Mouse (Mus musculus) adrenal gland (tissue): ENCODE results near the gene Eif4g1.
"Not testable (repeated sequence)": the region's sequence is repeated elsewhere in the genome, so short reads cannot be mapped to it uniquely, and the experiment has no call there.

Source experiments
- intact Hi-C: fragments of 180-260 bp; cut with DNase I; formaldehyde crosslinking; loops from one replicate; pipeline ENCODE4 v1.15.1; 2025
- long read RNA-seq, 2 experiments: library from polyadenylated mRNA; unstranded; transcript quantifications; one replicate each; pipeline ENCODE4 v2.0.0; 2020; ENCODE audit warnings: borderline replicate concordance in 1 of 2; ENCODE audit not compliant: insufficient replicate concordance in 1 of 2

Gene Eif4g1
- long read RNA-seq, experiment 1, partial matches to known transcripts = 15 of 27 reads
- long read RNA-seq, experiment 1, other reads (novel, unspliced or antisense) = 11 of 27 reads
- long read RNA-seq, experiment 2, partial matches to known transcripts = 36 of 41 reads
- long read RNA-seq, experiment 2, other reads (novel, unspliced or antisense) = 4 of 41 reads

GRCm38 (mm10) chr16:20668013-20668412 lies at the start of gene Eif4g1:
TSS of gene Eif4g1 (plus strand) at chr16:20668313.
- intact Hi-C loops = not testable (repeated sequence)

DNA sequence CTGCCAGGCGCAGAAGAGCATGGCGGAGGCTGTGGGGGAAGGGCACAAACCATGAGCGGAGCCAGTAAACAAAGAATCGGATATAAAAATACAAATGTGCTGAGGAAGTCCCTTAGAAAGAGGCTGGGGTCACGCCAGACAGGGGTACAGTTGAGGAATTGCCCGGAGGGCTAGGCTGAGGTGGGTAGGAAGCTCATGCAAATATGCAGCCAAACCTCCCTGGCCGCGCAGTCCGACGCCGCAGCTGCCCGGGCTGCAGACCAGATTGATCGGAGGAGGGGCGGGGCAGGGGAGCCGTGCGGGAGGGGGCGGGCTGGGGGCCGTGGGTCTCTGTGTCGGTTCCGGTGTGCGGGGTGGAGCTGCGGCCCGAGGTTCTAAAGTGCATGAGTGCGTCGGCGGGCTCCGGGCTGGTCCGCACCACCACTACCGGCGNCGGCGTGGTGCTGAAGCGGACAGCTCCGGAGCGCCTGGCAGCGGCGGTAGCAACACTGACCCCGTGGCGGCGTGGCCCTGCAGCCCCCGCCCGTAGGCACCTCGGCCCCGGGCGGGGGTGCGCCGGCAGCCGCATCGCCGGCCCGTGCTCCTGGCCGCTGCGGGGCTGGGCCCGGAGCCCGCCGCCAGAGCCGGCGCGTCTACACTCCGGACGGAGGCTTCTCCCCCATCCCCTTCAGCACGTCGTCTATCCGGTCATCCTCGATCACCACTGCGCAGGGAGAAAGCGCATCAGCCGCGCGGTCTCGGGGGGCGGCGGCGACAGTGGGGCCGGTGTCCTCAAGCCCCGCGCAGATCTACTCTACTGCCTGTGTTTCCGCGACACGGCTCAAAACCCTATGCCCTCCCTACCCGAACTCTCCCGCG lies 48.3 kb upstream of the Eif4g1 start:
- intact Hi-C loops = no loop called here

- intact Hi-C loops = no loop called here
Measured at GRCm38 (mm10) chr16:20620399-20620735, 47.7 kb upstream of the Eif4g1 start.

- intact Hi-C loops = no loop called here
Measured at GRCm38 (mm10) chr16:20620751-20621190, 47.3 kb upstream of the Eif4g1 start.

DNA sequence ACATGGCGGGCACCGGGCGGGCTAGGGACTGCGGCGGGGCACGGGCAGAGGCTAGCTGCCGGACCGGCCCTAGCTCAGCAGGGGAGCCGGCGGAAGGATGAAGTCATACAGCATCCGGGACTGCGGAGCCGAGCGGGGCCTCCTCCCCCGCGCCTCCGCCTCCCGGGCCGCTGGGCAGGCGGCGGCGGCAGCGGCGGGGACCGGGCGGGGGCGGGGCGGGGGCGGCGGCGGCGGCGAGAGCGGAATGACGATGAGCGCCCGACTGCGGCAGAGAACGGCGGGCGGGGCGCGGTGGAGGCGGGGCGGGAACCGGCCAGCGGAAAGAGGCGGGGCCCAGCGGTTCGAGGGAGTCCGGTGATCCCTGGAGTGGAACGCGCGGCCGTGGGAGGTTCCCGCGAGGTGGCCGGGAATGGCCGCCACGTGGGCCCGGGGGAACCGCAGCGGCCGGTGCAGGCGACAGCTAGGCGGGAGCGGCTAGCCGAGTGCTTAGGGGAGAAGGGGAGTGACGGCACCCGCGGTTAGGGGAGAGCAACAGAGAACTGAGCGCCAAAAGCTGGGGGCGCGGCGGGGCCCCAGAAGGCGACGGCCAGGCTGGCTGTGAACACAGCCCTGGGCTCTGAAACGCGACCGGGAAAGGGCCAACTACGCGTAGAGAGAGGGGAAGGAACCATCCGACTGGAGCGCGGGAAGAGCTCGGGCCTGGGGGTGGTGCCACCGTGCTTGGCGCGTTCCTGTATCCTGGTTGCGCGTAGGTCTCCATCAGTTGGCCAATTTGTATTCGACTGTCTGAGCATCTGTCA lies 46.7 kb upstream of the Eif4g1 start, which contains the start of gene Camk2n2:
TSS of gene Camk2n2 (minus strand) at position 97 of the 800 bp plus-strand sequence.
- intact Hi-C loops = no loop called here

DNA sequence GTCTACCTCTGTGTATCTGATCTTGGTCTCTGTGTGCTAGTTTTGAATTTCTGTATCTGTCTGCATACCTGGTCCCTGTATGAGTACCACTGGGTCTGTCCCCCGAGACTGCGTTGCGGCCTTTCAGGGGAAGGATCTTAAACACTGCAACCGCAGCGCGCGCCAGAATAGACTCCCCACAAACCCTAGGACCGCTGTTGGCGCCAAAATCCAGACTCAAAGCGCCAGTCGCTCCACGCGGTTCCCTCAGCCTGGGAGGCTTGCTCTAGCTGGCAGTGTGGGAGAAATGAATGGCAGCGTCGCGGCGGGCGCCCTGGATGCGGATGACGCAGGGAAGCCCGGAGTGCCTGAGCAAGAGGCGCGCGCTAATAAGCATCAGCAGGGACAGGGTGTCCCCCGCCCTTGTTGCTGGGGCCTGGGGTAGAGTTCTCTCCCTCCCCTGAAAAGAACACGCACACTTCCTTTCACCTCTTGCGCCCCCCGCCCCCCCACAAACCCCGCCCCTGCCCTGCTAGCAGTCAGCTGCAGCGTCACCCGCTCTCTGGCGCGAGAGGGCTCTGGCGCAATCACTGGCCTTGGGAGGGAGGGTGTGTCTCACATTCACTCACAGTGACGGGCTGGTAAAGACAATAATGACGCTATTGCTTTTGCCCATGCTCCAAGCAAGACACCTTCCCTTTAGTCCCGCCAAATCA lies 46.0 kb upstream of the Eif4g1 start:
- intact Hi-C loops = no loop called here

DNA sequence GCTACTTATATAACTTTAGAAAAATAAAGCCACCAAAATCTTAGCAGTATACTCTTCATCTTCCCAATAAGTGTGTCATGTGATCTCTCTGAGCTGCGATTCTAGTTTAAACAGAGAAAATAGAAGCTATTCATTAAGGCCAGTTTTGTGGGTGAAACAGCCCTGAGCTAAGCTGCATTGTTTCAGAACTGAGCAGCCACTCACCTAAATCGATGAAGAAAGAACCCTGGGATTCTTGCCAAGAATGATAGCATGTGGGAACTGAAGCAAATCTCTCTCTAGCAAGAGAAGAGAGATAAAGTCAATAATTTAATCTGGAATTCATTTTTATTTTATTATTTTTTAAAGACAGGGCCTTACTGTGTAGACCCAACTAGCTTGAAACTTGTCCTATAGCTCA lies 44.9 kb upstream of the Eif4g1 start:
- intact Hi-C loops = no loop called here

- intact Hi-C loops = no loop called here
Measured at GRCm38 (mm10) chr16:20628871-20629391, 39.2 kb upstream of the Eif4g1 start.

- intact Hi-C loops = no loop called here
Measured at GRCm38 (mm10) chr16:20629731-20630634, 38.1 kb upstream of the Eif4g1 start, which contains the start of gene Ece2. TSS of gene Ece2 (plus strand) at chr16:20629828.

- intact Hi-C loops = no loop called here
Measured at GRCm38 (mm10) chr16:20637410-20637809, 30.7 kb upstream of the Eif4g1 start.

- intact Hi-C loops = no loop called here
Measured at GRCm38 (mm10) chr16:20638367-20638766, 29.7 kb upstream of the Eif4g1 start.

DNA sequence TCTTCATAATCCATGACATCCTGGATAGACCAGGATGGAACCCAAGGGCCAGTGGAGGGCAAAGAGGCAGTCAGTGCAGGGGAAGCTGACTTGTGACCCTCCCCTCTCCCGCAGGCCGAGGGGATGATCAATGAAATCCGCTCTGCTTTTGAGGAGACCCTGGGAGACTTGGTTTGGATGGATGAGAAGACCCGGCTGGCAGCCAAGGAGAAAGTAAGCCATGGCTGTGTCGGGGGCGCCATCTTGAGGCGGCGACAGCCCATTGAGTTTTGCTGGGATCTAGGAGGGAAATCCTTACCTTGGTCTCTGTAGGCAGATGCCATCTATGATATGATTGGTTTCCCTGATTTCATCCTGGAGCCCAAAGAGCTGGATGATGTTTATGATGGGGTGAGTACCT lies 26.0 kb upstream of the Eif4g1 start:
- intact Hi-C loops = loop anchor here (5.0 kb wide), 1 partner anchor 135 kb away; no protein-coding TSS in a partner anchor

DNA sequence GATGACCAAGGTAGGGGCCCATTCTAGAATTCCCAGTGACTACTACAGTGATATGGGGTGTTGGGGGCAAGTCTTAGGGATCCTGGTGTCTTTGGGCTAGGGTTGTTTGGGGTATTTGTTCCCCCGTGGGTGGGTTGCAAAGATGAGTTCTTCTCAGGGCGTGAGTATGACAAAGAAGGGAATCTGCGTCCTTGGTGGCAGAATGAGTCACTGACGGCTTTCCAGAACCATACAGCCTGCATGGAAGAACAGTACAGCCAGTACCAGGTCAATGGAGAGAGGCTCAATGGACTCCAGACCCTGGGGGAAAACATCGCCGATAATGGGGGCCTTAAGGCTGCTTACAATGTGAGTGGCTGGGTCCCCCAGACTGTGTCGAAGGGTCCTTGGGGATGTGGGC lies 24.2 kb upstream of the Eif4g1 start:
- intact Hi-C loops = loop anchor here (5.0 kb wide), 1 partner anchor 137 kb away; no protein-coding TSS in a partner anchor

GRCm38 (mm10) chr16:20651076-20651946 lies 16.8 kb upstream of the Eif4g1 start, which contains the start of gene Psmd2:
TSS of gene Psmd2 (plus strand) at chr16:20651652.
- intact Hi-C loops = no loop called here

DNA sequence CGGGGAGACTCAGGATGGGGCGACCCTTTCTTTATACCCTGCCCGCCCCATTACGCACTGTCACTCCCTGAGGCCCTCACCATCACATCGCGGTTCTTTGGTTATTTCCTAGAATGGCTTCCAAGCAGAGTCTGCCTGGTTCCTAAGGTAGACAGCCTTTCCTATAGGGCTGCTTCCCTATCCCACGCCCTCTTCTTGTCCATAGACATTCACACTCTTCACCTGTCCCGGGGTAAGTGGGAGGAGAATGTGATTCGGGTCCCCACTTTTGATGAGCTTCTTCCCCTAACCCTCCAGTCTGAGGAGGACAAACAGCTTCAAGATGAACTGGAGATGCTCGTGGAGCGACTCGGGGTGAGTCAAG lies 16.2 kb upstream of the Eif4g1 start:
- intact Hi-C loops = no loop called here

DNA sequence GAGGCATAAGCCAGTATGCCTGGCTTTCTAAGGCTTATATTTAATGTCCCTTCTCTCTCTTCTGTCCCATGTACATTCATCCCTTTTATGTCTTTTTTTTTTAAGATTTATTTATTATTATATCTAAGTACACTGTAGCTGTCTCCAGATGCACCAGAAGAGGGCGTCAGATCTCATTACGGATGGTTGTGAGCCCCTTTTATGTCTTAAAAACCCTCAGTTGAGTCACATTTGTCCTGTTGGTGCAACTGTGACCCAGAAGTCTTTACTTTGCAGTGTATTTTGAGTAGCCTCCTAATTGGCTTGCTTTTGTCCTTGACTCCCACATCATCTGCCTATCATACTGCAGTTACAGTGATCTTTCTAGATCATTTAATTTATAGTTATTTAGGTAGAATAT lies 14.8 kb upstream of the Eif4g1 start:
- intact Hi-C loops = no loop called here

GRCm38 (mm10) chr16:20657661-20658060 lies 10.5 kb upstream of the Eif4g1 start:
- intact Hi-C loops = no loop called here

- intact Hi-C loops = loop anchor here (10.0 kb wide), 1 partner anchor 135 kb away; the partner anchor contains the start of gene Ap2m1
Measured at GRCm38 (mm10) chr16:20670291-20670690, 2.2 kb downstream of the Eif4g1 start.

DNA sequence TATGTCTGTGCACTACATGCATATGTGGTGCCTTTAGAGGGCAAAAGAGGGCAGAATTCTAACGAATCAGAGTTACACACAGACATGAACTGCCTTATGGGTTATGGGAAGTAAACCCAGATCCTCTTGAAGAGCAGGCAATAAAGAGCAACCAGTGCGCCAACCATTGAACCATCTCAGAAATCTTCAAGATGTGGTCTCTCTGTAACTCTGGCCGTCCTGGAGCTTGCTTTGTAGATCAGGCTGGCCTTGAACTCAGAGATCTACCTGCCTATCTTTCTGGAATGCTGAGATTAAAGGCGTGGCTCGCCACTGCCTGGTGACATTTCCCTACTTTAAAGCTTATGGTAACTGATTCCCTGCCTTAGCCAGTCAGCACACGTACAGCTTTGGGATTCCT lies 3.8 kb downstream of the Eif4g1 start:
- intact Hi-C loops = loop anchor here (10.0 kb wide), 1 partner anchor 137 kb away; the partner anchor contains the start of gene Ap2m1
